Mouse (Mus musculus): ENCODE data around the gene Wipi1.

GRCm38 (mm10) chr11:109587638-109588374 lies 24.0 kb downstream of the Wipi1 start:
- TF ChIP-seq CTCF (IDR thresholded peaks at IDR 0.05; ENCODE audit: borderline replicate concordance, control insufficient read depth, extremely low read depth, insufficient read depth, low read length, poor library complexity) (no peak), POLR2A (IDR thresholded peaks at IDR 0.05; ENCODE audit: control insufficient read depth, extremely low read depth, insufficient read depth, low read length, poor library complexity) (no peak)
